Mouse (Mus musculus): ENCODE results near the gene Gm26602. TPM values are rescaled to one million over a fixed set of nuclear protein-coding genes. Genes with fewer than 3 reads are reported as not detected.
"Not testable (repeated sequence)": the region's sequence is repeated elsewhere in the genome, so short reads cannot be mapped to it uniquely, and the experiment has no call there.

The Gm26602 gene
- polyA plus RNA-seq, 1 experiment from 2014 or later: not detected

- TF ChIP-seq EP300 (IDR thresholded peaks at IDR 0.05) (no peak), CTCF (IDR thresholded peaks at IDR 0.05) (no peak)
- Histone ChIP-seq H3K4me1 (ENCODE audit: insufficient read depth, low read depth, low read length) (0 out of 2 replicates have a peak, but pooled peaks cover 4% of the 10 kb centered on the region), H3K9me3 (ENCODE audit: low read length) (no peaks in the 10 kb centered on the region), H3K4me3 (ENCODE audit: low read depth, low read length) (no peak overlapping the region), H3K4me2 (replicated peaks; ENCODE audit: low read depth, low read length) (peak overlapping the region; percentile 33), H3K27ac (ENCODE audit: low read length) (no peak overlapping the region), H3K36me3 (ENCODE audit: insufficient read depth, low read length) (no peaks in the 10 kb centered on the region), H3K9ac (replicated peaks; ENCODE audit: low read depth) (no peak overlapping the region), H3K27me3 (replicated peaks; ENCODE audit: insufficient read depth, low read length) (no peaks in the 10 kb centered on the region)
- 6% methylated on average over 22 of the region's 22 CpGs for WGBS
- ATAC-seq (peak; percentile 13; the same call in 1 of the 2 replicates), DNase-seq (ENCODE audit: low spot score) (peak; percentile 41)
Observed at GRCm38 (mm10) chr10:79881981-79882380, 28.7 kb upstream of the Gm26602 start.

- WGBS: 16% methylated on average over 22 of the region's 22 CpGs
- Histone ChIP-seq H3K9me3 (ENCODE audit: low read length) (no peaks in the 10 kb centered on the region), H3K27me3 (replicated peaks; ENCODE audit: insufficient read depth, low read length) (no peaks in the 10 kb centered on the region), H3K4me2 (replicated peaks; ENCODE audit: low read depth, low read length) (no peak overlapping the region), H3K4me3 (ENCODE audit: low read depth, low read length) (no peak overlapping the region), H3K36me3 (ENCODE audit: insufficient read depth, low read length) (no peaks in the 10 kb centered on the region), H3K4me1 (ENCODE audit: insufficient read depth, low read depth, low read length) (0 out of 2 replicates have a peak, but pooled peaks cover 4% of the 10 kb centered on the region), H3K9ac (replicated peaks; ENCODE audit: low read depth) (no peak overlapping the region), H3K27ac (ENCODE audit: low read length) (no peak overlapping the region)
- DNase-seq (ENCODE audit: low spot score): peak; percentile 87
- peak; percentile 58 for ATAC-seq
- TF ChIP-seq CTCF (IDR thresholded peaks at IDR 0.05) (peak; percentile 84), EP300 (IDR thresholded peaks at IDR 0.05) (no peak)
Observed at GRCm38 (mm10) chr10:79883297-79884084, 27.2 kb upstream of the Gm26602 start.

DNA sequence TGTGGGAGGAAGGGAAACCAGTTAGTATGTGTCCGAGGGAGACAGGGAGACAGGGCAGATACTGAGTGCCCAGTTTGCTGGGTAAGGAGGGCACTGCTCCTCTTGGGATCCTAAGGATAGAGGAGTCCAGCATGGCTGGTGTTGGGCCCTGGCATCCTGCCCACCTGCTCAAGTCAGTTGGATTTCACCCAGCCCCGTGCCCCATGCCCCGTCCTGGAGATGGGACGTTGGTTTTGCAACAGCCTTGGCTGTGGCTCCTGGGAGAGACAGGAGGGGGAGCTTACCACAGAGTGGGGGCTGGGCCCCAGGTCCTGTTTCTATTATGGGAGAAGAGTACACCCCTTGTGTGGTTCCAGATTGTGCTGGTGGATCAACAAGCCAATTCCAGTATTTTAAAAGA lies 26.2 kb upstream of the Gm26602 start:
- DNase-seq (ENCODE audit: low spot score) (peak; percentile 59), ATAC-seq (peak; percentile 35)
- Histone ChIP-seq H3K27me3 (replicated peaks; ENCODE audit: insufficient read depth, low read length) (no peaks in the 10 kb centered on the region), H3K27ac (ENCODE audit: low read length) (no peak overlapping the region), H3K4me2 (replicated peaks; ENCODE audit: low read depth, low read length) (no peak overlapping the region), H3K9me3 (ENCODE audit: low read length) (no peaks in the 10 kb centered on the region), H3K4me3 (ENCODE audit: low read depth, low read length) (no peak overlapping the region), H3K9ac (replicated peaks; ENCODE audit: low read depth) (no peak overlapping the region), H3K36me3 (ENCODE audit: insufficient read depth, low read length) (no peaks in the 10 kb centered on the region), H3K4me1 (ENCODE audit: insufficient read depth, low read depth, low read length) (0 out of 2 replicates have a peak, but pooled peaks cover 4% of the 10 kb centered on the region)
- WGBS: 16% methylated on average over 4 of the region's 4 CpGs
- TF ChIP-seq EP300 (IDR thresholded peaks at IDR 0.05): no peak
- no peak for TF ChIP-seq CTCF (IDR thresholded peaks at IDR 0.05)

DNA sequence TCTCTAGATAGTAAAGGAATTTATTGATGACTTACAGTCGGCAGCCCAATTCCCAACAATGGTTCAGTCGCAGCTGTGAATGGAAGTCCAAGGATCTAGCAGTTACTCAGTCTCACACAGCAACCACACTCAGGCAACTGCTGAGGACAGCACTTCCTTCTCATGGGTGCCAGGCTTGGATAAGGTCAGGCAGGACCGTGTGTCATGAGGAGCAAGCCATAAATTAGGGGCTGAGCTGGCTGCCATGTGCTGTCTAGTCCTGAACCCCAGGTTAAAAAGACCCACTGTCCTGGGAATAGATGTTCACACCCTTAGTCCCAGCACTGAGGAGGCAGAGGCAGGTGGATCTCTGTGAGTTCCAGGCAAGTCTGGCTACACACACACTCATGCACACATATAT lies 25.7 kb upstream of the Gm26602 start:
- not testable (repeated sequence) for H3K4me2 ChIP-seq (replicated peaks; ENCODE audit: low read depth, low read length); H3K4me3 ChIP-seq (ENCODE audit: low read depth, low read length); H3K27ac ChIP-seq (ENCODE audit: low read length); DNase-seq (ENCODE audit: low spot score); H3K36me3 ChIP-seq (ENCODE audit: insufficient read depth, low read length); H3K27me3 ChIP-seq (replicated peaks; ENCODE audit: insufficient read depth, low read length); H3K9ac ChIP-seq (replicated peaks; ENCODE audit: low read depth); ATAC-seq; H3K9me3 ChIP-seq (ENCODE audit: low read length); H3K4me1 ChIP-seq (ENCODE audit: insufficient read depth, low read depth, low read length)
- 50% methylated on average over 2 of the region's 3 CpGs for WGBS

DNA sequence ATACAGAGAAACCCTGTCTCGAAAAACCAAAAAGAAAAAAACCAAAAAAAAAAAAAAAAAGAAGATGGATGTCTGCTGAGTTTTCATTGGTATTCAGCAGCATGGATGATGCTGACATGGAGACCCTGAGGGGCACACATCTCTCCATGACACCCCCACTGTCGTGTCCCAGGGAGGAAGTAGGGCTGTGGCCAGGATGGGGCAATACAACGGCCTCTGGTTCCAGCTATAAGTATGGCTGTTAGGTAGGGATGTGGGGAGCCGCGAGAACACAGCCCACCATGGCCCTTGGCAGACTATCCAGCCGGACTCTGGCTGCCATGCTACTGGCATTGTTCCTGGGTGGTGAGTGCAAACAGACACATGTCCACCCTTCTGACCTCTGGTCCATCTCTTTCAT lies 24.6 kb upstream of the Gm26602 start, which contains the start of gene Elane:
Elane (plus strand) TSS at position 194 of the 400 bp plus-strand sequence.
- Histone ChIP-seq H3K27me3 (replicated peaks; ENCODE audit: insufficient read depth, low read length) (no peaks in the 10 kb centered on the region), H3K4me2 (replicated peaks; ENCODE audit: low read depth, low read length) (no peak within 1 kb of the TSS), H3K36me3 (ENCODE audit: insufficient read depth, low read length) (no peaks in the 10 kb centered on the region), H3K9me3 (ENCODE audit: low read length) (no peaks in the 10 kb centered on the region), H3K9ac (replicated peaks; ENCODE audit: low read depth) (no peak within 1 kb of the TSS), H3K4me1 (ENCODE audit: insufficient read depth, low read depth, low read length) (0 out of 2 replicates have a peak, but pooled peaks cover 4% of the 10 kb centered on the region), H3K4me3 (ENCODE audit: low read depth, low read length) (no peak within 1 kb of the TSS), H3K27ac (ENCODE audit: low read length) (no peak within 1 kb of the TSS)
- DNase-seq (ENCODE audit: low spot score) (no peak), ATAC-seq (no peak)
- 67% methylated on average over 6 of the region's 6 CpGs for WGBS
- TF ChIP-seq CTCF (IDR thresholded peaks at IDR 0.05) (no peak), EP300 (IDR thresholded peaks at IDR 0.05) (no peak)

DNA sequence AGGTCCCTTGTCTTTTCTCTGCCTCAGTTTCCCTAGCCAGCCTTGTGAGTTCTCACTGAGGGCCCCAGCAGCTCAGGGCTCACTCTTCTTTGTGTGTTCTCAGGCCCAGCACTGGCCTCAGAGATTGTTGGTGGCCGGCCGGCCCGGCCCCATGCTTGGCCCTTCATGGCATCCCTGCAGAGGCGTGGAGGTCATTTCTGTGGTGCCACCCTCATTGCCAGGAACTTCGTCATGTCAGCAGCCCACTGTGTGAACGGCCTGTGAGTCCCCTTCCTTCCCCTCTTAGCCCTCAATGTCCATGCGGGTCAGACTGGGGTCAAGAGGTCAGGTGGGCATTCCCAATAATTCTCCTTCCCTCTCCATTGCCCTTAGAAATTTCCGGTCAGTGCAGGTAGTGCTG lies 24.0 kb upstream of the Gm26602 start:
- no peak overlapping the region for H3K4me2 ChIP-seq (replicated peaks; ENCODE audit: low read depth, low read length)
- H3K36me3 ChIP-seq (ENCODE audit: insufficient read depth, low read length): no peaks in the 10 kb centered on the region
- H3K9me3 ChIP-seq (ENCODE audit: low read length): no peaks in the 10 kb centered on the region
- H3K4me1 ChIP-seq (ENCODE audit: insufficient read depth, low read depth, low read length): 0 out of 2 replicates have a peak, but pooled peaks cover 4% of the 10 kb centered on the region
- H3K27me3 ChIP-seq (replicated peaks; ENCODE audit: insufficient read depth, low read length): no peaks in the 10 kb centered on the region
- ATAC-seq (no peak), DNase-seq (ENCODE audit: low spot score) (no peak)
- TF ChIP-seq EP300 (IDR thresholded peaks at IDR 0.05) (no peak), CTCF (IDR thresholded peaks at IDR 0.05) (no peak)
- H3K27ac ChIP-seq (ENCODE audit: low read length): no peak overlapping the region
- WGBS: 78% methylated on average over 8 of the region's 8 CpGs
- no peak overlapping the region for H3K9ac ChIP-seq (replicated peaks; ENCODE audit: low read depth)
- H3K4me3 ChIP-seq (ENCODE audit: low read depth, low read length): no peak overlapping the region

All from lung, postnatal 0 days (tissue).